Mouse (Mus musculus): ENCODE results near the gene Zfp524. TPM values are rescaled to one million over a fixed set of nuclear protein-coding genes. Genes with fewer than 3 reads are reported as not detected.
A peak's percentile ranks its signal among the peaks of the same experiment; 100 is the strongest.

Gene Zfp524
- polyA plus RNA-seq (2015; fragmentation: Nextera tagmentation; extraction: Ambion mirVana): 10.7 and 12.3 TPM in 2 replicates

DNA sequence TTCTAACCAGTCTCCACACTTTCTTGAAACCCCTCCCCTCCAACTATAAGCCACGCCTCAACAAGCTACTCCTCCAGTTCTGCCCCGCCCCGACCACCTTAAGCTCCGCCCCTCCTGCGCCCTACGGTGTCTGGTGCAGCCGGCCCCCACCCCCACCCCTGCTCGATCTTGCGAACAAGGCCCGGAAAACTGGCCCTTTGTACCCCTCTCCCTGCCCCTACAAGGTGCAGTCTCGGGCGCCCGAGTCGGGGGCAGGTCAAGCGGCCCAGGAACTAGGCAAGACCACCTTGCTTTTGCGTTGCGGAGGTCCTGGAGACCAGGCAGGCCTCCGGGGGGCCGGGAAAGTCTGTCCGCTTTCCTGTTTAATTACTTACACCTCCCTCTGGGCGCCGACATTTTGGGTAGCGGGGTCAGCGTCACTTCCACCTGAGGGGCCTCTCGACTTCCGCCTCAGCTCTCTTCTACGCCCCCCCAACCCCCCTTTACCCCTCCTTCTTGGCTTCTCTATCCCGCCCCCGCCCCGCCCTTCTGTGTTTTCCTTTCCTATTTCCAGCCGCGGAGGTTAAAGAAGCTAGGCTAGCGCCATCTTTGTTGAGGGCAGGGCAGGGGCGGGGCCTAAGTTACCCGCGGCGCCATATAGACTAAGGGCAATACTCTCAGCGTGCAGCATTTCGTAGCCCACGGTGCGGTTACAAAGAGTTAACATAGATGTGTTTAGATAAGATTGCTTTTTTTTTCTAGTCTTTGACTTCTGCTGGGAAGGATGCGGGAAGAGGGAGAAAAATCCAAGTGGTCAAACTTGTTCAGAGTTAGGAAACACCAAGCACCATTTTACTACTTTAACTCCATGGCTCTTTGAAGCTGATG is at the start of gene Zfp524, which contains the start of gene Fiz1:
TSS of gene Zfp524 (plus strand) at position 165 of the 867 bp plus-strand sequence.
TSS of gene Fiz1 (minus strand) at position 447 of the 867 bp plus-strand sequence.
- peaks cover 50% of the 10 kb centered on the region for H3K36me3 ChIP-seq
- H3K27me3 ChIP-seq (replicated peaks): no peaks in the 10 kb centered on the region
- H3K9ac ChIP-seq: peak within 1 kb of the TSS; percentile 94
- WGBS: 0% methylated on average over 42 of the region's 42 CpGs
- H3K4me2 ChIP-seq: peak within 1 kb of the TSS; percentile 79
- peak within 1 kb of the TSS; percentile 99 for H3K27ac ChIP-seq (replicated peaks)
- H3K9me3 ChIP-seq: no peaks in the 10 kb centered on the region
- peak; percentile 79 for ATAC-seq (ENCODE audit: extremely low read depth, insufficient number of reproducible peaks, low FRiP score, low TSS enrichment)
- peaks cover 18% of the 10 kb centered on the region for H3K4me1 ChIP-seq
- peak within 1 kb of the TSS; percentile 75 for H3K4me3 ChIP-seq

DNA sequence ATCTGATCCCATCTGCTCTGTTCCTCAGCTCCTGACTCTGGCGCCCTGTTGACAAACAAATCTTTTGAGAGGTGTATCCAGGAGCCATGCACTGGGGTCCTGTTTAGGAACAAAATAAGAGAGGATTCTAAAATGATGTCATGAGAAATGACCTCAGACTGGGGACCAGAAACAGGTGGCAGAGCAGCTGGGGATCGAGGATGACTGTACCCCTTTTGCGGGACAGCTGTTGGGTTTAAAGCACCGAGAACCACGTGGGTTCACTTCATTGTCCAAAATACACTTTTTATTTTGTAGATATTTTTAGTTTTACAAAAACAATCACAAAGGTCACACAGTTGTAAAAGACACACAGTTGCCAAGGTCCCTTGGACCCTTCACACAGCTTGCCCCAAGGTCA is 49.2 kb upstream of the Zfp524 start:
- no peak overlapping the region for H3K4me3 ChIP-seq
- 0 out of 2 replicates have a peak, but pooled peaks cover 3% of the 10 kb centered on the region for H3K4me1 ChIP-seq
- no peaks in the 10 kb centered on the region for H3K9me3 ChIP-seq
- H3K36me3 ChIP-seq: no peaks in the 10 kb centered on the region
- WGBS: 74% methylated on average over 5 of the region's 5 CpGs
- no peak overlapping the region for H3K9ac ChIP-seq
- no peak for ATAC-seq (ENCODE audit: extremely low read depth, insufficient number of reproducible peaks, low FRiP score, low TSS enrichment)
- no peak overlapping the region for H3K4me2 ChIP-seq
- no peak overlapping the region for H3K27ac ChIP-seq (replicated peaks)
- peaks cover 16% of the 10 kb centered on the region; the same call in 1 of the 2 replicates for H3K27me3 ChIP-seq (replicated peaks)

DNA sequence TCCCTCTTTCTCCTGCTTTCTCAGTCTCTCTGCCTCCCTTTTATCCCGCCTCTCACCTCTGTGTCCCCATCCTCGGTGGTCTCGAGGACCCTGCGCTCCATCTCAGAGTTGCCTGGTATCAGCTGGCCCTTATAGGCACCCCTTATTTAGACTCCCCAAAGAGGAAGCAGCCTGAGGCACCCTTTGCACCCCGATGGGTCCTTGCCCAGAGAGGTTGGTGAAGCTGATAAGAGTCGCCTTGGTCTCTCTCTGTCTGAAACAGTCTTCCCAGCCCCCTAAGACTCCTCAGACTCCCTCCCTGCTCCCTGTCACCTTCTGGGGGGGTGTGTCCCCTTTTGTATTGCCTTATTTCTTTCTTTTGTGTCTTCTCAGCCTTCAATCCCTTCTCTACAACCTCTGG is 43.1 kb upstream of the Zfp524 start, which contains the start of gene Sbk3:
TSS of gene Sbk3 (minus strand) at position 101 of the 400 bp plus-strand sequence.
- Histone ChIP-seq H3K9ac (peak within 1 kb of the TSS; percentile 28), H3K4me1 (peaks cover 14% of the 10 kb centered on the region), H3K27me3 (replicated peaks) (peaks cover 3% of the 10 kb centered on the region; the same call in 1 of the 2 replicates), H3K27ac (replicated peaks) (peak within 1 kb of the TSS; percentile 54), H3K36me3 (no peaks in the 10 kb centered on the region), H3K4me2 (no peak within 1 kb of the TSS), H3K9me3 (no peaks in the 10 kb centered on the region), H3K4me3 (no peak within 1 kb of the TSS)
- no peak for ATAC-seq (ENCODE audit: extremely low read depth, insufficient number of reproducible peaks, low FRiP score, low TSS enrichment)
- 28% methylated on average over 6 of the region's 6 CpGs for WGBS

DNA sequence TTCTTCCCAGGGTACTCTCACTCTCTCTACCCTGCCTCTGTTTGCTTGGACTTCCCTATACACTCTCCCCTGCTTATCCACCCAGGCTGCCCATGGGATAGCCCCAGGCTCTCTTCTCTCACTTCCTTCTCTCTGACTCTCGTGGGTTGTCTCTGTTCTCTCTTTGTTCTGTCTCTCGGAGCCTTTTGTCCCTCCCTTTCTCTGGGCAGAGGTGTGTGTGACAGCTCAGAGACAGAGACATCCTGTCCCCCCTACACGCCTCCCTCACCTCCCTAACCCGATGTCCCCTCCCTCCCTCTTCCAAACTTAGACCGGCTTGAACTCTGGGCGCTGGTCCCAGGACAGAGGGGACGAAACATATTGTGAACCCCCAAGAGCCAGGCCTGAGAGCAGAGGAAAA is 42.5 kb upstream of the Zfp524 start:
- Histone ChIP-seq H3K27ac (replicated peaks) (peak overlapping the region; percentile 54), H3K36me3 (no peaks in the 10 kb centered on the region), H3K27me3 (replicated peaks) (no peaks in the 10 kb centered on the region; the same call in 1 of the 2 replicates), H3K9ac (peak overlapping the region; percentile 28; the same call in 1 of the 2 replicates), H3K4me3 (no peak overlapping the region), H3K4me2 (no peak overlapping the region), H3K9me3 (no peaks in the 10 kb centered on the region), H3K4me1 (peaks cover 14% of the 10 kb centered on the region)
- ATAC-seq (ENCODE audit: extremely low read depth, insufficient number of reproducible peaks, low FRiP score, low TSS enrichment): no peak
- WGBS: 16% methylated on average over 7 of the region's 7 CpGs

DNA sequence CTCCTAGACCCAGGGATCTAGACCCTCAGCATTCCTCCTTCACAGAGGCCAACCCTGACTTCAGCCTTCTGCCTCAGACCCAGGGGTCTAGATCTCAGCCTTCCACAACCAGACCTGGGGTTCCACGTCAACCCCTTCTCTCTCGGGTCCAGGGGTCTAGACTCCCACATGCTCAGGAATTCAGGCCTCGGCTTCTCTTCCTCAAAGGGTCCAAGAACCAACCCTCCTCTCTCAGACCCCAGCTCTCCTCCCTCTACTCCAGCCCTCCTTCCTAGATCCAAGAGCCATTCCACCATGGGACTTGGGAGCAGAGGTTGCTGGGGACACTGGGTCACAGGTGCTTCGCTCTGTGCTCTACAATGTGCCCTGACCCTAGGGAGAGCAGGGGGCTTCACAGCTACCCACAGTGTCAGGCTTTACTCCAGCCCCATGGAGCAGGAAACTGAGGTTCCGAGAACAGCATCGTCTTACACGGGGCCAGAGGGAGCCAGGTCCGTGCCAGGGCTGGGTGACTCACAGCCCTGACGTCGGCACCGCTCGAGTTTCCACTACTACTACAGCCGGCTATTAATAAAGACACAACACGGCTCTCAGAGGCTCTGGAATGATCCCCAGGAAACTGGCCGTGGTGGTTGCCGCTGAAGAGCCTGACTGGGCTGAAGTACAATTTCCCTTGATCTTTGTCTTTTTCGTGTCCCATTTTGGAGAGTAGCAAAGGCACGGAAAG is 41.7 kb upstream of the Zfp524 start:
- Histone ChIP-seq H3K27me3 (replicated peaks) (no peaks in the 10 kb centered on the region; the same call in 1 of the 2 replicates), H3K4me3 (no peak overlapping the region), H3K9ac (peak overlapping the region; percentile 47; the same call in 1 of the 2 replicates), H3K4me1 (peaks cover 14% of the 10 kb centered on the region), H3K9me3 (no peaks in the 10 kb centered on the region), H3K4me2 (peak overlapping the region; percentile 34), H3K36me3 (no peaks in the 10 kb centered on the region), H3K27ac (replicated peaks) (peak overlapping the region; percentile 54)
- 38% methylated on average over 18 of the region's 18 CpGs for WGBS
- peak; percentile 58; the same call in 1 of the 2 replicates for ATAC-seq (ENCODE audit: extremely low read depth, insufficient number of reproducible peaks, low FRiP score, low TSS enrichment)

DNA sequence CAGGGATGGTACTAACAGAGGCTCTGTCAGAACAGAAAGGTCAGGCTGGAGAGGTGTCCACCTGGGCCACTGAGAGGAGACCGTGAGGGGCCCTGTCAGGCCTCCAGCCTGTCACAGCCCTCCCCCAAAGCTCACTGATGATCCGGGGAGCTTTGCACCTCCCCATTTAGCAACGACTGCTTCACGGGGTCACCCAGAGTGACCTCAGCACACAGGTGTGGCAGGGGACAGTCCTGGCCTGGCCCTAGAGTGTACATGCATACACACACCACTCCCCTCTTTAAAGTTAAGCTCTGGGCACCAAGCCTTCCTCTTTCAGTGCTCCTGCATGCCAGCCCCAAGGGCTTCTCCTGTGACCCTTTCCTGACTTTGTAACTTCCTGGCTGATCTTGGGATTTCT is 38.8 kb upstream of the Zfp524 start:
- no peak for ATAC-seq (ENCODE audit: extremely low read depth, insufficient number of reproducible peaks, low FRiP score, low TSS enrichment)
- peaks cover 24% of the 10 kb centered on the region for H3K4me1 ChIP-seq
- no peaks in the 10 kb centered on the region for H3K9me3 ChIP-seq
- no peaks in the 10 kb centered on the region for H3K36me3 ChIP-seq
- H3K27ac ChIP-seq (replicated peaks): no peak overlapping the region
- 43% methylated on average over 4 of the region's 4 CpGs for WGBS
- H3K27me3 ChIP-seq (replicated peaks): no peaks in the 10 kb centered on the region
- no peak overlapping the region for H3K4me2 ChIP-seq
- H3K4me3 ChIP-seq: no peak overlapping the region
- H3K9ac ChIP-seq: no peak overlapping the region

DNA sequence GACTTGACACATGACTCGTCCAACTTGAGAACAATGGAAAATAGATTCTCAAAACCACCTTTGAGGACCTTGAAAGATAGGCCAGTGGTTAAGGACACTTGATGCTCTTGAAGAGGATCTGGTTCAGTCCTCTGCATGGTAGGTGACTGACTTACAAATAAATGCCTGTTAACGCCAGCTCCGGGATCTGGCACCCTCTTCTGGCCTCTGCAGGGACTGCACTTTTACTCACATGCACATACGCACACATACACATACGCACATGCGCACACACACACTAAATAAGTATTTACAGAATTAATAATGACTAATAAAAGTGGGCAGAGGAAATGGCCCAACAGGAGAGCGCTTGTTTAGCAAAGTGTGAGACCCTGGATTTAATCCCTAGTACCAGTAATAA is 37.4 kb upstream of the Zfp524 start:
- Histone ChIP-seq H3K4me1 (peaks cover 23% of the 10 kb centered on the region), H3K27ac (replicated peaks) (no peak overlapping the region), H3K4me2 (no peak overlapping the region), H3K27me3 (replicated peaks) (no peaks in the 10 kb centered on the region), H3K4me3 (no peak overlapping the region), H3K9ac (no peak overlapping the region), H3K36me3 (no peaks in the 10 kb centered on the region), H3K9me3 (no peaks in the 10 kb centered on the region)
- WGBS: 83% methylated on average over 7 of the region's 7 CpGs
- ATAC-seq (ENCODE audit: extremely low read depth, insufficient number of reproducible peaks, low FRiP score, low TSS enrichment): no peak

DNA sequence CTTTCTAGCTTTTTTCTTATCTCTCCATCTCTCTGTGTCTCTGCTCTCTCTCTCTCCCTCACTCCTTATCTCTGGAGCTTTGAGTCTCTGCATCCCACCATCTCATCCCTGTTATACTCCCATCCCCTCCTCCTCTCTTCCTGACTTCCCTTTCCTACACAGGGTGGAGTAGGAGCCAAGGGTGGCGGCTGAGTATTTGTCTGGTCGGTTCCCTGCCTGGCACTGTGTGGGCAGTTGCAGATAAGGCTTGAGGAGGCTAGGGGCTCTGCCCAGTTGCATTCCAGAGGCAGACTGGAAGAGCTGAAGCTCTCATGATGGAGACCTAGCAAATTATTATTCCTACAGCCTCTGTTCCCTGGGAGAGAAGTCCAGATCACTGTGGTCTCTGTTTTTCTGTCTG is 26.0 kb upstream of the Zfp524 start:
- H3K4me1 ChIP-seq: 0 out of 2 replicates have a peak, but pooled peaks cover under 1% of the 10 kb centered on the region
- ATAC-seq (ENCODE audit: extremely low read depth, insufficient number of reproducible peaks, low FRiP score, low TSS enrichment): no peak
- 26% methylated on average over 2 of the region's 2 CpGs for WGBS

DNA sequence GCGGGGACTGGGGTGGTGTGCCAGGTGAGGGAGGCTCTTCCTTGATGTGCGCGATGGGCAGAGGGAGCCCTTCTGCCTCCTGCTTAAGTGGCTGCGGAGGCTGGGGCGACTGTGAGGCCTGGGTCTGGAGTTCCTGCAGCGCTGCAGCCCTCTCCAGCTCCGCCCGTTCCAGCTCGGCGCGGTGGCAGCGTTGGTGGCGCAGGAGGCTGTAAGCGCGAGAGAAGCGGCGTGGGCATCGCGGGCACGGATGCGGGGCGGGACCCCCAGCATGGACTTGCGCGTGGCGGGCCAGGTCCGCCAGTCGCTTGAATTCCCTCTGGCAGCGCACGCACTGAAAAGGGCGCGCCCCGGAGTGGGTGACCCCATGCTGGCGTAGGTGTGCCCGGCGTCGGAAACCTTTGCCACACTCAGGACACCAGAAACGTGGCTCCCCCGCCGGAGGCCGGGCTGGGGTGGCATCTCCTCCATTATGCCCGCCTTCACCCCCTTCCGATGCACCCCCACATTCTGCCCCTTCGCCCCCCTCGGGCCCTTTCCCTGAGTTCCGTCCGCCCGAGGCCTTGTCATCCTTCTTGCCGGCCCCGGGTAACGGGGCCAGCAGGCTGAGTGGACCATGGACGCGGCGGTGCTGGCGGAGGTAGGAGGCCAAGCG is 20.7 kb upstream of the Zfp524 start:
- ATAC-seq (ENCODE audit: extremely low read depth, insufficient number of reproducible peaks, low FRiP score, low TSS enrichment): no peak
- H3K4me3 ChIP-seq: peak overlapping the region; percentile 83
- peak overlapping the region; percentile 93 for H3K9ac ChIP-seq

More for the DNA sequence above, 26.0 kb upstream of the Zfp524 start:
- Histone ChIP-seq H3K4me3 (no peak overlapping the region), H3K9ac (no peak overlapping the region), H3K27me3 (replicated peaks) (peaks cover 31% of the 10 kb centered on the region), H3K27ac (replicated peaks) (no peak overlapping the region), H3K9me3 (no peaks in the 10 kb centered on the region), H3K36me3 (peaks cover 21% of the 10 kb centered on the region), H3K4me2 (no peak overlapping the region)

DNA sequence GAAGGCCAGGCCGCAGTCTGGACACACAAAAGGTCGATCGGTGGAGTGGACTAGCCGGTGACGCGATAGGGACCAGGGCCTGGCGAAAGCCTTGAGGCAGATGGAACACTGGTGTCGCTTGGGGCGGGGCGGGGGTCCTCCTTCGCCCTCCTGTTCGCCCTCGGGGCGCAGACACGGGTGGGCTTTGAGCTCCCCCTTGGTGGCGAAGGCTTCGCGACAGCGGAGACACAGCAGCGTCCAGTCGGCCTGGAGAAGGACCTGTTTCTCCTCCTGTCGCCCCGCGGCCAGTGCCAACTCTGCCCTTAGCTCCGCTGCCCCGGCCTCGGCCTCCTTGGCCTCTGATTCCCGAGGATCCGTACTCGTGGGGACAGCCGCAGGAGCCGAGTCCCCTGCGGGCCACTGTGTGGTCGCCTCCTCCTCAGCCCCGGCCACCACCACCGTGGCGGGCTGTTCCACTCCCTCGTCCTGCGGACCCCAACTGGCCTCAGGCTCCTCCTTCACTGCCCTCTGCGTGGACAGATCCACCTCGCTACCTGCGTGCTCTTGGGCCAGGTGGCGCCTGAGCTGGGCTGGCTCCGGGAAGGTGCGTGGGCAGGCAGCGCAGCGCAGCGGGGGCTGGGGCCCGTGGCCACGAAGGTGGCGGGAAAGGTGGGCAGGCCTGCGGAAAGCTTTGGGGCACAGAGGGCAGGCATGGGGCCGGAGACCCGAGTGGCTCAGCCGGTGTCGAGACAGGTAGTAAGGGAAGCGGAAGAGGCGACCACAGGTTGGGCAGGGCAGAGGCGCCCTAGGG is 20.0 kb upstream of the Zfp524 start:
- Histone ChIP-seq H3K9me3 (peaks cover 3% of the 10 kb centered on the region; the same call in 1 of the 2 replicates), H3K4me1 (peaks cover 31% of the 10 kb centered on the region), H3K27me3 (replicated peaks) (peaks cover 35% of the 10 kb centered on the region), H3K4me3 (peak overlapping the region; percentile 83), H3K36me3 (peaks cover 33% of the 10 kb centered on the region), H3K4me2 (peak overlapping the region; percentile 76), H3K27ac (replicated peaks) (no peak overlapping the region), H3K9ac (peak overlapping the region; percentile 93)
- ATAC-seq (ENCODE audit: extremely low read depth, insufficient number of reproducible peaks, low FRiP score, low TSS enrichment): no peak
- WGBS: 36% methylated on average over 59 of the region's 59 CpGs

More for the DNA sequence above, 20.7 kb upstream of the Zfp524 start:
- Histone ChIP-seq H3K9me3 (peaks cover 3% of the 10 kb centered on the region; the same call in 1 of the 2 replicates), H3K27me3 (replicated peaks) (peaks cover 35% of the 10 kb centered on the region), H3K4me2 (peak overlapping the region; percentile 76), H3K4me1 (peaks cover 31% of the 10 kb centered on the region), H3K36me3 (peaks cover 33% of the 10 kb centered on the region), H3K27ac (replicated peaks) (no peak overlapping the region)
- WGBS: 37% methylated on average over 51 of the region's 55 CpGs

Measured in heart, embryonic 13.5 days (tissue).